Mouse (Mus musculus): ENCODE data around the gene Cracr2a. TPM values are rescaled to one million over a fixed set of nuclear protein-coding genes. Genes with fewer than 3 reads are reported as not detected.

Cracr2a gene
- polyA plus RNA-seq, 1 experiment = 0.06 TPM

GRCm38 (mm10) chr6:127578316-127578715 is 17.2 kb downstream of the Cracr2a start:
- Histone ChIP-seq H3K9me3 (ENCODE audit: control insufficient read depth, low read length) (no peaks in the 10 kb centered on the region), H3K4me3 (replicated peaks) (peak overlapping the region; percentile 14), H3K4me1 (ENCODE audit: control insufficient read depth) (peaks cover 52% of the 10 kb centered on the region), H3K27me3 (ENCODE audit: control insufficient read depth) (no peaks in the 10 kb centered on the region), H3K36me3 (ENCODE audit: control insufficient read depth) (no peaks in the 10 kb centered on the region)
- TF ChIP-seq TAL1 (IDR thresholded peaks at IDR 0.05; ENCODE audit: low read length) (no peak), GATA1 (IDR thresholded peaks at IDR 0.05; ENCODE audit: low read length) (no peak)

DNA sequence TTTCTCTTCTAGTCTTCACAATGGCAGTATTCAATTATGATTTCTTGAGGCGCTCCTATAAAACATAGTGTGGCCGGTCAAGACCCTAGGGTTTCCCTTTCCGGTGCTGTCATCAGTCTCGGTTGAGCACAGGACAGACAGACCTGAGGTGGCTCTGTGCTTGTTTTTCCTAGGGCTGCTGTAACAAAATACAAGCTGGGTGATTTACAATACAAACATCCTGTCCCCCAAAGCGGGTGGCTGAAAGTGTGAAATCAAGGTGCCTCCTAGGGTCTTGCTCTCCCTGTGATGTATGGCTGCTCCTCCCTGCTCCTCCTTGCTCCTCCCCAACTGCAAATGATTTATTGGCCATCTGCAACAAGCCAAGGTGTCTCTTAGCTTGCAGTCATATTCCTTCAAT is 17.7 kb downstream of the Cracr2a start:
- H3K4me3 ChIP-seq (replicated peaks) = no peak overlapping the region

GRCm38 (mm10) chr6:127581915-127582314 is 20.8 kb downstream of the Cracr2a start:
- Histone ChIP-seq H3K4me3 (replicated peaks) (peak overlapping the region; percentile 62), H3K27me3 (ENCODE audit: control insufficient read depth) (no peaks in the 10 kb centered on the region), H3K4me1 (ENCODE audit: control insufficient read depth) (peaks cover 51% of the 10 kb centered on the region), H3K36me3 (ENCODE audit: control insufficient read depth) (no peaks in the 10 kb centered on the region), H3K9me3 (ENCODE audit: control insufficient read depth, low read length) (no peaks in the 10 kb centered on the region)
- no peak for TF ChIP-seq GATA1 (IDR thresholded peaks at IDR 0.05; ENCODE audit: low read length)
- no peak for TF ChIP-seq TAL1 (IDR thresholded peaks at IDR 0.05; ENCODE audit: low read length)

More for the DNA sequence above, 17.7 kb downstream of the Cracr2a start:
- Histone ChIP-seq H3K36me3 (ENCODE audit: control insufficient read depth) (no peaks in the 10 kb centered on the region), H3K4me1 (ENCODE audit: control insufficient read depth) (peaks cover 52% of the 10 kb centered on the region), H3K27me3 (ENCODE audit: control insufficient read depth) (no peaks in the 10 kb centered on the region), H3K9me3 (ENCODE audit: control insufficient read depth, low read length) (no peaks in the 10 kb centered on the region)
- TF ChIP-seq GATA1 (IDR thresholded peaks at IDR 0.05; ENCODE audit: low read length) (no peak), TAL1 (IDR thresholded peaks at IDR 0.05; ENCODE audit: low read length) (no peak)

GRCm38 (mm10) chr6:127582391-127583176 is 21.4 kb downstream of the Cracr2a start:
- H3K27me3 ChIP-seq (ENCODE audit: control insufficient read depth) = no peaks in the 10 kb centered on the region
- H3K9me3 ChIP-seq (ENCODE audit: control insufficient read depth, low read length) = no peaks in the 10 kb centered on the region
- H3K4me3 ChIP-seq (replicated peaks) = peak overlapping the region; percentile 62
- TF ChIP-seq GATA1 (IDR thresholded peaks at IDR 0.05; ENCODE audit: low read length) = no peak
- H3K36me3 ChIP-seq (ENCODE audit: control insufficient read depth) = no peaks in the 10 kb centered on the region
- H3K4me1 ChIP-seq (ENCODE audit: control insufficient read depth) = peaks cover 45% of the 10 kb centered on the region

DNA sequence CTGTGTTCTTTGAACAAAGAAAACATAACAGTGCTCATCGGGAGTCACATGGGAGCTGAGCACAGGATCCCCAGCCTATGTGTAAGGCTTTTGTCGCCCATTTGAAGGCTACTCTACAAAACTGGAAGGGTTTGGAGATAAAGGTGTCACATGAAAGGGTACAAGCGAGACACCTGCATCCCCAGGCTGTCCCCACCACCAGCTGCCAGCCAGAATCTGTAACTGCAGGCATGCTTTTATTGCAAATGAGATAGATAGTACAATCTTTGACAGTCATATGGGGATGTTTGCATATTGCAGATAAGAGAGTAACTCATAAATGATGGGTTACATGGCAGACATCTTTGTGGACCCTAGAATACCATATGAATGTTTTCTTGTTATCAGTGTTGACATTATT is 30.3 kb downstream of the Cracr2a start:
- TF ChIP-seq GATA1 (IDR thresholded peaks at IDR 0.05; ENCODE audit: low read length) (no peak), TAL1 (IDR thresholded peaks at IDR 0.05; ENCODE audit: low read length) (peak; percentile 25; the same call in 1 of the 3 replicates)
- no peaks in the 10 kb centered on the region for H3K36me3 ChIP-seq (ENCODE audit: control insufficient read depth)
- no peaks in the 10 kb centered on the region for H3K9me3 ChIP-seq (ENCODE audit: control insufficient read depth, low read length)
- H3K4me3 ChIP-seq (replicated peaks) = no peak overlapping the region
- peaks cover 45% of the 10 kb centered on the region for H3K4me1 ChIP-seq (ENCODE audit: control insufficient read depth)
- no peaks in the 10 kb centered on the region; the same call in 1 of the 2 replicates for H3K27me3 ChIP-seq (ENCODE audit: control insufficient read depth)

GRCm38 (mm10) chr6:127593487-127593886 is 32.3 kb downstream of the Cracr2a start:
- Histone ChIP-seq H3K36me3 (ENCODE audit: control insufficient read depth) (no peaks in the 10 kb centered on the region), H3K4me3 (replicated peaks) (no peak overlapping the region), H3K4me1 (ENCODE audit: control insufficient read depth) (peaks cover 33% of the 10 kb centered on the region), H3K27me3 (ENCODE audit: control insufficient read depth) (no peaks in the 10 kb centered on the region; the same call in 1 of the 2 replicates), H3K9me3 (ENCODE audit: control insufficient read depth, low read length) (no peaks in the 10 kb centered on the region)
- TF ChIP-seq GATA1 (IDR thresholded peaks at IDR 0.05; ENCODE audit: low read length) (no peak), TAL1 (IDR thresholded peaks at IDR 0.05; ENCODE audit: low read length) (no peak)

DNA sequence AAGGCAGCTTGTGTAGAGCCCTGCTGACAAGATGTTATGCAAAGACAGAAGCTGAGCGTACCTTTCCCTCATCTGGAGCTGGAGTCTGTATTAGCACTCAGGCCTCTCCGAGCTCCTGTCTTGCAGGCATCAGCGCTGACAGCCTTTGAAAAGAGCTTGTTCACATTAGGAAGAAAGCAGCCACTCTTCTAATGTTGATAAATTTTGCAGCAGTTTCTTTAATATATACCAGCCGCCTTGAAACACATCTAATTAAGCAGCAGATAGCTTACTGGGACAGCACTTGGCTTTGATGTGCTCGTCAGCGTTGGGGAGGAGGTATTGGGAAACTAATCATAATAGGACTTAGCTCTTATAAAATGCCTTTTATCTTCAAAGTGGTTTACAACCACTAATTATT is 38.1 kb downstream of the Cracr2a start:
- Histone ChIP-seq H3K36me3 (ENCODE audit: control insufficient read depth) (no peaks in the 10 kb centered on the region), H3K4me3 (replicated peaks) (no peak overlapping the region), H3K27me3 (ENCODE audit: control insufficient read depth) (no peaks in the 10 kb centered on the region), H3K4me1 (ENCODE audit: control insufficient read depth) (peaks cover 1% of the 10 kb centered on the region; the same call in 1 of the 2 replicates), H3K9me3 (ENCODE audit: control insufficient read depth, low read length) (peaks cover 8% of the 10 kb centered on the region)
- TF ChIP-seq TAL1 (IDR thresholded peaks at IDR 0.05; ENCODE audit: low read length) (no peak), GATA1 (IDR thresholded peaks at IDR 0.05; ENCODE audit: low read length) (no peak)

GRCm38 (mm10) chr6:127605067-127606025 is 44.2 kb downstream of the Cracr2a start:
- Histone ChIP-seq H3K9me3 (ENCODE audit: control insufficient read depth, low read length) (peaks cover 8% of the 10 kb centered on the region), H3K4me1 (ENCODE audit: control insufficient read depth) (no peaks in the 10 kb centered on the region), H3K4me3 (replicated peaks) (no peak overlapping the region), H3K36me3 (ENCODE audit: control insufficient read depth) (no peaks in the 10 kb centered on the region; the same call in 1 of the 2 replicates), H3K27me3 (ENCODE audit: control insufficient read depth) (no peaks in the 10 kb centered on the region)
- no peak for TF ChIP-seq GATA1 (IDR thresholded peaks at IDR 0.05; ENCODE audit: low read length)
- no peak for TF ChIP-seq TAL1 (IDR thresholded peaks at IDR 0.05; ENCODE audit: low read length)

GRCm38 (mm10) chr6:127609673-127610072 is 48.5 kb downstream of the Cracr2a start:
- Histone ChIP-seq H3K4me3 (replicated peaks) (no peak overlapping the region), H3K4me1 (ENCODE audit: control insufficient read depth) (no peaks in the 10 kb centered on the region), H3K27me3 (ENCODE audit: control insufficient read depth) (no peaks in the 10 kb centered on the region), H3K9me3 (ENCODE audit: control insufficient read depth, low read length) (no peaks in the 10 kb centered on the region), H3K36me3 (ENCODE audit: control insufficient read depth) (no peaks in the 10 kb centered on the region; the same call in none of the 2 replicates)
- no peak for TF ChIP-seq TAL1 (IDR thresholded peaks at IDR 0.05; ENCODE audit: low read length)
- TF ChIP-seq GATA1 (IDR thresholded peaks at IDR 0.05; ENCODE audit: low read length) = no peak

All from erythroblast, embryonic 14.5 days (primary cell).